ENCODE assay signal across 8 mouse cellular contexts in the genomic region with DNA sequence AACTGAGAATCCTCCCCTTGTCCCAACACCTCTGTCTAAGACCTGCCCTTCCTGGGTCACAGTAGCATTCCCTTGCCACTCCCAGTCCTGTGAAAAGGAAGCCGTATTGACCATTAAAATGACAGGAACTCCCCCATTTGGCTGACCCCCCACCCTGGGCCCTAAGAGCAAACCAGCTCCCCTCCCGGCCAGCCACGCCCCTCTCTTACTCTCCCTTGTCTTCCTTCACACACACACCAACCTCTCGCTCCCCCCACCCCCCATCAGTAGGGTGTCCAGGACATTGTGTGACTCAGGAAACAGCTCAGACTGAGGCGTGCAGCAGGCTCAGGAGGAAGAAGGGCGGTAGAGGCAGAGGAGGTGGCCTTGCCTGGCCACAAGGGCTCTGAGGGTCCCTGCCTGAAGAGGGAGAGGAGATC. TPM values are rescaled to one million over a fixed set of nuclear protein-coding genes. Genes with fewer than 3 reads are reported as not detected.
DNase-seq lines count a peak whose midpoint lies in the region; ATAC-seq and TF ChIP-seq lines count a peak whose summit lies in the region.

TSS of gene Notch4 (plus strand) at position 266 of the 419 bp plus-strand sequence.

- H3K4me2 ChIP-seq in lung, postnatal 0 days (replicated peaks; ENCODE audit: low read depth, low read length) = peak within 1 kb of the TSS; percentile 51

- H3K9me3 ChIP-seq in ES-Bruce4 (replicated peaks; ENCODE audit: control insufficient read depth, insufficient read depth, low read length, poor library complexity, severe bottlenecking) = no peaks in the 10 kb centered on the region
- H3K9me3 ChIP-seq in lung, postnatal 0 days (ENCODE audit: low read length) = no peaks in the 10 kb centered on the region

- 7% methylated on average over 6 of the region's 6 CpGs for WGBS in lung, postnatal 0 days

- H3K9ac ChIP-seq in ES-Bruce4 (ENCODE audit: low read depth, poor library complexity, severe bottlenecking) = peak within 1 kb of the TSS; percentile 15
- H3K9ac ChIP-seq in lung, postnatal 0 days (replicated peaks; ENCODE audit: low read depth) = peak within 1 kb of the TSS; percentile 35; the same call in 1 of the 2 replicates

- peak within 1 kb of the TSS; percentile 41 for H3K4me3 ChIP-seq in ES-Bruce4 (ENCODE audit: low read depth, low read length)
- H3K4me3 ChIP-seq in lung, postnatal 0 days (ENCODE audit: low read depth, low read length) = peak within 1 kb of the TSS; percentile 29

- peak; percentile 35 for DNase-seq in adrenal gland, postnatal 25 days
- peak; percentile 70 for DNase-seq in heart, adult 8-10 months (ENCODE audit: low spot score)
- DNase-seq in kidney, adult 8-10 months = peak; percentile 53 to 54
- DNase-seq in lung, postnatal 0 days (ENCODE audit: low spot score) = peak; percentile 77
- no peak for DNase-seq in MN1 (ENCODE audit: low spot score)
- DNase-seq in cerebellum, adult 18-20 months = no peak
- DNase-seq in thymus, postnatal 4 days = no peak

- H3K4me1 ChIP-seq in ES-Bruce4 (ENCODE audit: control insufficient read depth, insufficient read depth, low read length) = peaks cover 6% of the 10 kb centered on the region
- no peaks in the 10 kb centered on the region for H3K4me1 ChIP-seq in lung, postnatal 0 days (ENCODE audit: insufficient read depth, low read depth, low read length)

- H3K27ac ChIP-seq in ES-Bruce4 (ENCODE audit: insufficient read depth, low read length) = peak within 1 kb of the TSS; percentile 40
- peak within 1 kb of the TSS; percentile 95 for H3K27ac ChIP-seq in lung, postnatal 0 days (ENCODE audit: low read length)

- no peak for TF ChIP-seq POLR2A in ES-Bruce4 (IDR thresholded peaks at IDR 0.05; ENCODE audit: insufficient read depth, low read length)

- ATAC-seq in lung, postnatal 0 days = peak; percentile 87

- H3K36me3 ChIP-seq in ES-Bruce4 (ENCODE audit: control insufficient read depth, insufficient read depth, low read length, poor library complexity, severe bottlenecking) = no peaks in the 10 kb centered on the region
- no peaks in the 10 kb centered on the region for H3K36me3 ChIP-seq in lung, postnatal 0 days (ENCODE audit: insufficient read depth, low read length)

- no peak for TF ChIP-seq CTCF in ES-Bruce4 (IDR thresholded peaks at IDR 0.05; ENCODE audit: low read depth, low read length)
- peak; percentile 41 for TF ChIP-seq CTCF in lung, postnatal 0 days (IDR thresholded peaks at IDR 0.05)

- no peaks in the 10 kb centered on the region for H3K27me3 ChIP-seq in ES-Bruce4 (ENCODE audit: control insufficient read depth, insufficient read depth, low read length, poor library complexity, severe bottlenecking)
- H3K27me3 ChIP-seq in lung, postnatal 0 days (replicated peaks; ENCODE audit: insufficient read depth, low read length) = no peaks in the 10 kb centered on the region

- TF ChIP-seq EP300 in ES-Bruce4 (IDR thresholded peaks at IDR 0.05; ENCODE audit: insufficient read depth, low read depth, low read length) = peak; percentile 84; the same call in 1 of the 2 replicates
- TF ChIP-seq EP300 in lung, postnatal 0 days (IDR thresholded peaks at IDR 0.05) = peak; percentile 78

RNA-seq across cellular contexts. Expression of gene Notch4, which starts in this region (rescaled TPM):
- polyA plus RNA-seq in ES-Bruce4 (2011; ENCODE audit: insufficient read depth, insufficient read length, low read depth, missing spikeins) = 4.6 and 7.0 TPM in 2 replicates
- 27.8 and 29.5 TPM in 2 replicates for total RNA-seq in adrenal gland, postnatal 25 days (2021)
- total RNA-seq in heart, adult 8-10 months (2022) = 10 to 100 TPM; 25.7 to 32.7 (median 28.6) TPM
- polyA plus RNA-seq in lung, postnatal 0 days (2015; fragmentation: Nextera tagmentation; extraction: Ambion mirVana) = 21.1 and 24.8 TPM in 2 replicates

Comparison
In these comparisons a context has a peak if more than half of its experiments do, and no peak if none do; other contexts are left out.
1. DNase-seq: peak in adrenal gland, postnatal 25 days (single experiment), heart, adult 8-10 months (single experiment), kidney, adult 8-10 months (2 of 2) and lung, postnatal 0 days (single experiment); none in MN1 (single experiment), cerebellum, adult 18-20 months (0 of 2) and thymus, postnatal 4 days (single experiment).